Mouse (Mus musculus) cortical plate, adult 2 months (tissue): Measurements from ENCODE around the gene Wbp1. TPM values are rescaled to one million over a fixed set of nuclear protein-coding genes. Genes with fewer than 3 reads are reported as not detected.

Source experiments
- H3K27ac ChIP-seq: fragments of 200-500 bp; 2 replicates; pipeline ENCODE4 v1.5.1; 2012; ENCODE audit warnings: low read length, control low read depth, inconsistent platforms; ENCODE audit not compliant: insufficient read depth
- H3K4me1 ChIP-seq: fragments of 200-500 bp; 2 replicates; pipeline ENCODE4 v1.6.1; 2011; ENCODE audit warnings: low read length; ENCODE audit not compliant: control insufficient read depth, insufficient read depth
- H3K4me3 ChIP-seq: fragments of 200-500 bp; 2 replicates; pipeline ENCODE4 v1.5.1; 2011; ENCODE audit warnings: mild to moderate bottlenecking, low read length, control low read depth; ENCODE audit not compliant: insufficient read depth
- CTCF ChIP-seq: fragments of 200-500 bp; IDR thresholded peaks from 2 replicates; pipeline ENCODE4 v1.5.1; 2011; ENCODE audit warnings: mild to moderate bottlenecking, control low read depth, low read length; ENCODE audit not compliant: insufficient read depth; ENCODE audit errors: extremely low read depth
- POLR2A ChIP-seq: fragments of 200-500 bp; IDR thresholded peaks from 2 replicates; pipeline ENCODE4 v1.6.1; 2011; ENCODE audit warnings: mild to moderate bottlenecking, low read length, control low read depth; ENCODE audit not compliant: insufficient read depth; ENCODE audit errors: extremely low read depth
- polyA plus RNA-seq: library from polyadenylated mRNA; depleted of rRNA; stranded (reverse); fragments of >200 nt; gene quantifications from 2 replicates; pipeline ENCODE4 v1.2.3, GENCODE M21; 2012; rRNA removed

Gene Wbp1
- polyA plus RNA-seq, 1 experiment = 74.4 TPM

DNA sequence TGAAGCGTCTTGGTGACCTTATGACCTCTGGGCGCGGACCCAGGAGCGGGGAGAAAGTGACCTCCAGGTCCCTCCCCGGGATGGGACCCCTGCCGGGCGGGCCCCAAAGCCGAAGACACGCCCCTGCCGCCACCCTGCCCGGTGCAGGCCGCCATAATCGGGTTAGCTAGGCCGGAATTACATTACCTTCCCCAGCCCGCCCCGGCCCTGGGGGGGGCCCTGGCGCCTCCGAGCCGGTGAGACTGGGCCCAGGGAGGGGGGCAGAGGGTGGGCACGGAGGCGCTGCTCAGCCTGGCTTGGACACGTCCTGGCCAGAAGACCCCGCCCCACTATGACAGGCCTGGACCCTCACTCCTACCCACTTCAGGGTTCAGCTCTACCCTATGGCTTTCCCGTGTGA lies 50.1 kb downstream of the Wbp1 start:
- H3K4me3 ChIP-seq = no peak overlapping the region
- TF ChIP-seq CTCF (no peak), POLR2A (no peak)
- no peaks in the 10 kb centered on the region for H3K4me1 ChIP-seq
- H3K27ac ChIP-seq = no peak overlapping the region

DNA sequence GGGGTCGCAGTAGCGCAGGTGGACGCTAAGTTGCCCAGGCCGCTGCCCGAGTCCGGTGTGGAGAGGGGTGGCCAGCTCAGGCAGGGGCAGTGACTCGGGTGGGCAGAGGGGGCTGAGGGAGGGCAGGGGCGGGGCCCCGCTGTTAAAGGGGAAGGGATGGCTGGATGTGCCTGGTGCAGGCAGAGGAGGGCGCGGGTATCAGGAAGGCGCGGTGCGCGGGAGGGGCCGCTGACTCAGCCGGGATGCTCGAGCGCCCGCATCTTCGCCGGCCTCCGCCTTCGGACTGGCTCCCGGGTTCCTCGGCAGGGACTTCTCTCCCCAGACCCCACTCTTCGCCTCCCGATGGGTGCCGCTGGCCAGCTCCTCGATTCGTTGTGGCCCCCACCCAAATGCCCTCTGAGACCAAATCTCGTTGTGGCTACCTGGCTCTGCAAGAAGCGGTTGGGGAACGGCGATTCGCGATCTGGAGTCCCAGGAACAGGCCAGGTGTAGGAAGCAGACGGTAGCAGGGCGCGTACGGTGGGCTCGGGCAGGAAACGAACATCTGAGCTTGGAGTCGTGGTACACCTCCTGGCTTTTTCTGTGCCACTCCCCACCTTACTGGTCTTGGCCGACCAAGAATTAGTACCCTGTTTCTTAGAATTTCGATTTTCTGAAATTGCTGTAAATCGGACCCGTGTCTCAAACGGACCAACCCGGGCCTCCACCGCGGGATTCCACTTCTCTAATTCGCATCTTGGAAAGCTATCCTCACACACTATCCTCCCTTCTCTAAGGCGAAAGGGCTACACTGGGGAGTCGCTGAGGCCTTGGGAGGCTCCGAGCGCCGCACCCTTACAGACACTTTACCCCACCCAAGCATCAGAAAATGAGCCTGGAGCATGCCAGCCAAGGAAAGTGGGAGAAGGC lies 50.8 kb downstream of the Wbp1 start:
- H3K27ac ChIP-seq = no peak overlapping the region
- H3K4me3 ChIP-seq = no peak overlapping the region
- no peaks in the 10 kb centered on the region for H3K4me1 ChIP-seq
- TF ChIP-seq POLR2A = no peak
- no peak for TF ChIP-seq CTCF

DNA sequence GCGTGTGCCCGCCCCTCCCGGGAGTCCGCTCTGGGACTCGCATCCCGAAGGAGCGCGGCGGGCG lies 51.3 kb downstream of the Wbp1 start, which contains the start of gene Tlx2:
Tlx2 (minus strand) TSS at position 47 of the 64 bp plus-strand sequence.
- TF ChIP-seq POLR2A (no peak), CTCF (no peak)
- Histone ChIP-seq H3K4me3 (no peak within 1 kb of the TSS), H3K27ac (no peak within 1 kb of the TSS), H3K4me1 (no peaks in the 10 kb centered on the region)

DNA sequence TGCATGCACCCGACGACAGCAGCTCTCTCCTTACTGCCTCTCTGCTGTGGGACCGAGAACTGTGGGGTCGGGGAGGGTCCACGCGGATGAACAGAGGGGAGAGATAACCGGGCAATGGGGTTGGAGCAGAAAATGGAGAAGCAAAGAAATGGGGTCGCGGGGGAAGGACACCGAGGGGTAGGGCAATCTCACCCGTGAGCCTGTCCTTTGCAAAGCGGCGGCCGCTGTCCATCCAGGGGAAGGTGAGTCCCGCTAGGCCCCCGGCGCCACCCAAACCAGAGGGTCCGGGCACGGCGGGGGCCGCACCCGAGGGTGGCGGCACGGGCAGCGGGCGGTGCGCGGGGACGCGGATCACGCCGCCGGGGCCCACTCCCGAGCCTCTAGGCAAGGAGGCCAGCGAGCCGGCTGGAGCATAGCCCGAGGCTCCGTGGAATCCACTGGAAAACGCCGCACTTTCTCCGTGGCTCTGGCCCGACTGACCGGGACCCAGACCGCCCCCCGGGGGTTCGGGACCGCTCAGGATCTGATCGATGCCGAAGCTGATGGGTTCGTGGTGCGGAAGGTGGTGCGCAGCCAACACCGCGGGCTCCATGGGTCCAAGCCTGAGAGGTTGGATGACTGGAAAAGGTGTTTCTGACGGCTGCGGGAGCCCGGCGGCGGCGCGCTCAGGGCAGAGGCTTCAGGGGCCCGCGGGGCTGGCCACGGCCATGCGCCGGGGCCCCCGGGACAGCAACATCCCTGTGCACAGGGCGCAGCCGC lies 51.7 kb downstream of the Wbp1 start:
- TF ChIP-seq POLR2A (no peak), CTCF (no peak)
- no peak overlapping the region for H3K4me3 ChIP-seq
- no peak overlapping the region for H3K27ac ChIP-seq
- no peaks in the 10 kb centered on the region for H3K4me1 ChIP-seq

Other genes with a start within 250 kb of the Wbp1 start
- 33.5 and 33.7 TPM in 2 replicates for gene Sema4f, start 181.8 kb downstream of the Wbp1 start, polyA plus RNA-seq
- 0.06 and 0.17 TPM in 2 replicates for gene M1ap, start 174.7 kb downstream of the Wbp1 start, polyA plus RNA-seq
- 1.2 and 1.9 TPM in 2 replicates for gene Dok1, start 88.1 kb downstream of the Wbp1 start, polyA plus RNA-seq
- gene Loxl3, start 87.4 kb downstream of the Wbp1 start, polyA plus RNA-seq = 4.9 and 6.6 TPM in 2 replicates
- gene Aup1, start 67.0 kb downstream of the Wbp1 start, polyA plus RNA-seq = 224 and 239 TPM in 2 replicates
- 58.8 and 66.9 TPM in 2 replicates for gene Htra2, start 66.3 kb downstream of the Wbp1 start, polyA plus RNA-seq
- gene Dqx1, start 63.7 kb downstream of the Wbp1 start, polyA plus RNA-seq = 0.52 and 0.68 TPM in 2 replicates
- gene Tlx2, start 51.3 kb downstream of the Wbp1 start, polyA plus RNA-seq = not detected in 2 replicates
- gene Pcgf1, start 43.7 kb downstream of the Wbp1 start, polyA plus RNA-seq = 40.2 and 41.9 TPM in 2 replicates
- gene Lbx2, start 35.2 kb downstream of the Wbp1 start, polyA plus RNA-seq = 0.40 and 0.42 TPM in 2 replicates
- gene Ccdc142, start 20.0 kb downstream of the Wbp1 start, polyA plus RNA-seq = 8.1 and 9.7 TPM in 2 replicates
- gene Gm42688, start 19.9 kb downstream of the Wbp1 start, polyA plus RNA-seq = 7.8 and 9.7 TPM in 2 replicates
- gene Mrpl53, start 12.5 kb downstream of the Wbp1 start, polyA plus RNA-seq = 95.3 and 98.0 TPM in 2 replicates
- 31.4 and 32.6 TPM in 2 replicates for gene Mogs, start 6.1 kb downstream of the Wbp1 start, polyA plus RNA-seq
- gene Ino80b, start 3.9 kb upstream of the Wbp1 start, polyA plus RNA-seq = 23.2 and 25.5 TPM in 2 replicates
- 163 and 169 TPM in 2 replicates for gene Rtkn, start 13.9 kb upstream of the Wbp1 start, polyA plus RNA-seq
- 29.0 and 34.1 TPM in 2 replicates for gene Wdr54, start 34.8 kb upstream of the Wbp1 start, polyA plus RNA-seq
- gene 1700003E16Rik, start 34.8 kb upstream of the Wbp1 start, polyA plus RNA-seq = 29.7 and 31.4 TPM in 2 replicates
- 332 and 350 TPM in 2 replicates for gene Dctn1, start 44.4 kb upstream of the Wbp1 start, polyA plus RNA-seq
- gene Slc4a5, start 98.3 kb upstream of the Wbp1 start, polyA plus RNA-seq = 0.06 and 0.35 TPM in 2 replicates
- gene Mthfd2, start 204.3 kb upstream of the Wbp1 start, polyA plus RNA-seq = 6.4 and 7.6 TPM in 2 replicates
- gene Mob1a, start 204.5 kb upstream of the Wbp1 start, polyA plus RNA-seq = 16.2 and 18.6 TPM in 2 replicates
- gene Bola3, start 227.6 kb upstream of the Wbp1 start, polyA plus RNA-seq = 60.8 and 62.6 TPM in 2 replicates